Mouse (Mus musculus): Measurements from ENCODE around the gene Noxo1. TPM values are rescaled to one million over a fixed set of nuclear protein-coding genes. Genes with fewer than 3 reads are reported as not detected.

Noxo1 gene
- polyA plus RNA-seq, 1 experiment = 7.3 TPM

DNA sequence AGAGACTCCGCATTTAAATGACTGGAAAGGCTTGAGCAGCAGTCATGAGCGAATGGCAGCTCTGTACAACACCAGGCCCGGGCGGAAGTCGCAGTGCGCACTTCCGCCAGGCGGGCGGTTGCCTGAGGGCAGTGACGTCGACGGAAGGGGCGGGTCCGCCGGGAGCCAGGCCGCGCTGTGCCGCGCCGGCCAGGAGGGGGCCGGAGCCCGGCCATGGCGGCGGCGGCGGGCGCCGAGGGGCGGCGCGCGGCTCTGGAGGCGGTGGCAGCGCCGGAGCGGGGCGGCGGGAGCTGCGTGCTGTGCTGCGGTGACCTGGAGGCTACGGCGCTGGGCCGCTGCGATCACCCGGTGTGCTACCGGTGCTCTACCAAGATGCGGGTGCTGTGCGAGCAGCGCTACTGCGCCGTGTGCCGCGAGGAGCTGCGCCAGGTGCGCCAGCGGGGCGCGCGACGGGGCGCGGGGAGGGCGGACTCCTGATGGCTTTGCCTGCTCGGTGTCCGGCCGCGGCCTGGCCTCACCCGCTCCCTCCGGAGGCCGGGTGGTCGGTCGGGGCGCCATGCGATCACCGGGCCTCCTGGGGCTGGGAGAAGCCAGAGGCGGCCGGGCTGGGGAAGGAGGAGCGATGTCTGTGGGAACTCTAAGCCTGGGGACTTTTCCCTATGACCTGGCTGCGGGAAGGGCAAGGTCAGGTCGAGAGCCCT is 26.3 kb upstream of the Noxo1 start, which contains the start of gene Zfp598:
Gene Zfp598, plus strand, starts transcription at position 143 of the 701 bp plus-strand sequence.
- peak; percentile 95 to 96 for DNase-seq
- peak within 1 kb of the TSS; percentile 69 for H3K4me3 ChIP-seq (replicated peaks; ENCODE audit: insufficient read depth, low read depth, low read length)
- no peaks in the 10 kb centered on the region for H3K27me3 ChIP-seq (ENCODE audit: control insufficient read depth, insufficient read depth, low read length)
- TF ChIP-seq POLR2A (IDR thresholded peaks at IDR 0.05; ENCODE audit: borderline replicate concordance, insufficient read depth, low read length) = peak; percentile 92
- no peak for TF ChIP-seq CTCF (IDR thresholded peaks at IDR 0.05; ENCODE audit: borderline replicate concordance, insufficient read depth, low read depth, low read length)
- peak within 1 kb of the TSS; percentile 64 for H3K27ac ChIP-seq (ENCODE audit: insufficient read depth, low read length)
- WGBS = under 1% methylated on average over 80 of the region's 80 CpGs
- peaks cover 24% of the 10 kb centered on the region for H3K4me1 ChIP-seq (ENCODE audit: control insufficient read depth, insufficient read depth, low read length)

DNA sequence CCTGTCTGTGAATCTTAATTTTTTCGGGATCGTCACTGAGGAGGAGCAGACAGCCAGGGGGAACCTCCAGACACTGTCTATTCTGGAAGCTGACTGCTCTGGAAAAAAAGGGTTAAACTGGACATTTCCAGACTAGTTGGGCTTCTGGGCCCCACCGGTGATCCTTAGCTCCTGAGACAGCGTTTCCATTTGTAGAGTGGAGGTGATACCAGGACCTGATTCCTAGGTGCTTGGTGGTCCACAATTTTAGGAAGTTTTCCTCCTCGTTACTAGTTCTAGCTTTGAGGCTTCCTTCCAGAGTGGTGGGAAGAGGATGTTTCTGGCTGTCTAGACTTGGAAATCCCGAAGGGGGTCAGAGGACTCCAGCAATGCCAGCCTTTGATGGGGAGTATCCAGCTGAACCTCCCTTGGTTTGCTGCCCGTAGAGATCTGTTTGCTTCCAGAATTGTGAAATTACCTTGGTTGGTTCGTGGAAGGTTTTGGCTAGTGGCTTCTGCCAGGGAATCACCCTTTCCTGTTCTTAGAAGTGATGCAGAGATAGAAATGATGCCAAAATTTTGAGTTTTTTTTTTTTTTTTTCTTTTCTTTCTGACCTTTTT is 25.7 kb upstream of the Noxo1 start:
- DNase-seq = no peak
- H3K27me3 ChIP-seq (ENCODE audit: control insufficient read depth, insufficient read depth, low read length) = no peaks in the 10 kb centered on the region
- TF ChIP-seq POLR2A (IDR thresholded peaks at IDR 0.05; ENCODE audit: borderline replicate concordance, insufficient read depth, low read length) (no peak), CTCF (IDR thresholded peaks at IDR 0.05; ENCODE audit: borderline replicate concordance, insufficient read depth, low read depth, low read length) (no peak)
- peak overlapping the region; percentile 64 for H3K27ac ChIP-seq (ENCODE audit: insufficient read depth, low read length)
- H3K4me1 ChIP-seq (ENCODE audit: control insufficient read depth, insufficient read depth, low read length) = peaks cover 24% of the 10 kb centered on the region
- H3K4me3 ChIP-seq (replicated peaks; ENCODE audit: insufficient read depth, low read depth, low read length) = peak overlapping the region; percentile 69
- WGBS = under 1% methylated on average over 8 of the region's 8 CpGs

DNA sequence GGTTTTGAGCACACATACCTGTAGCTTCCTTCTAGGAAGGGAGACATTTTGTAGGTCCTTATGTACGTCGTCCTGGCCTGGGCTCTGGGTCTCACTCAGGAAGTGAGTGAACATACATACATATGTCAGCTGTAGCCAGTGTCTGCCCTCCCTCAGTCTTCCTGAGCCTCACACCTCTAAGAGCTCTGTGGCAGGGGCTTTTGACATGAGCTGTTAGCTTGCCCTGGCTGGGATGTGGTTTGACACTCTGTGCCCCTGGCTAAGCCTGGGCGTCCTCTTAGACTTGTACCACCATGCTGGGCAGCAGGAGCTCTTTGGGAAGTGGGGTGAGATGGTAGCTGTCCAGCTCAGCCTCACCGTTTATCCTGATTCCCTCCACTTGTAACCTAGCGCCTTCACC is 24.7 kb upstream of the Noxo1 start:
- H3K4me1 ChIP-seq (ENCODE audit: control insufficient read depth, insufficient read depth, low read length) = peaks cover 31% of the 10 kb centered on the region
- DNase-seq = no peak
- H3K27ac ChIP-seq (ENCODE audit: insufficient read depth, low read length) = no peak overlapping the region
- TF ChIP-seq POLR2A (IDR thresholded peaks at IDR 0.05; ENCODE audit: borderline replicate concordance, insufficient read depth, low read length) = no peak
- TF ChIP-seq CTCF (IDR thresholded peaks at IDR 0.05; ENCODE audit: borderline replicate concordance, insufficient read depth, low read depth, low read length) = no peak
- 39% methylated on average over 5 of the region's 5 CpGs for WGBS
- no peak overlapping the region for H3K4me3 ChIP-seq (replicated peaks; ENCODE audit: insufficient read depth, low read depth, low read length)
- no peaks in the 10 kb centered on the region for H3K27me3 ChIP-seq (ENCODE audit: control insufficient read depth, insufficient read depth, low read length)

DNA sequence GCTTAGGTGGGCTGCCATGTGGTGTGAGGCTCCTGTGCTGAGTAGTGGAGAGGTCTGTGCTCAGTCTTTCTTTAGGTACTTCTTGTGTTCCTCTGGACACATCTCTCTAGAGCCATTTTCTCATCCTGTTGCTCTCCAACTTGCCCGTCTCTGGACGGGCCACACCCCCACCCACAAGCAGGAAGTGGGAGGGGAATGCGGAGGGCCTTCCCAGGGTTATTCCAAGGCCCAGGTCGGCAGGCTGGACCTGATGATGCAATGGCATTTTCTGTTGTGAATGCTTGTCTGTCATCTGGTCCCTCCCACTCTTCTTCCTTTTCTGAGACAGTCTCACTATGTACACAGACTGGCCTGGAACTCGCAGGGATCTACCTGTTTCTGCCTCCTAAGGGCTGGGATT is 23.9 kb upstream of the Noxo1 start:
- DNase-seq = no peak
- H3K4me1 ChIP-seq (ENCODE audit: control insufficient read depth, insufficient read depth, low read length) = peaks cover 31% of the 10 kb centered on the region
- 29% methylated on average over 5 of the region's 5 CpGs for WGBS
- no peak for TF ChIP-seq CTCF (IDR thresholded peaks at IDR 0.05; ENCODE audit: borderline replicate concordance, insufficient read depth, low read depth, low read length)
- TF ChIP-seq POLR2A (IDR thresholded peaks at IDR 0.05; ENCODE audit: borderline replicate concordance, insufficient read depth, low read length) = no peak
- H3K27ac ChIP-seq (ENCODE audit: insufficient read depth, low read length) = no peak overlapping the region
- H3K27me3 ChIP-seq (ENCODE audit: control insufficient read depth, insufficient read depth, low read length) = no peaks in the 10 kb centered on the region
- H3K4me3 ChIP-seq (replicated peaks; ENCODE audit: insufficient read depth, low read depth, low read length) = no peak overlapping the region

DNA sequence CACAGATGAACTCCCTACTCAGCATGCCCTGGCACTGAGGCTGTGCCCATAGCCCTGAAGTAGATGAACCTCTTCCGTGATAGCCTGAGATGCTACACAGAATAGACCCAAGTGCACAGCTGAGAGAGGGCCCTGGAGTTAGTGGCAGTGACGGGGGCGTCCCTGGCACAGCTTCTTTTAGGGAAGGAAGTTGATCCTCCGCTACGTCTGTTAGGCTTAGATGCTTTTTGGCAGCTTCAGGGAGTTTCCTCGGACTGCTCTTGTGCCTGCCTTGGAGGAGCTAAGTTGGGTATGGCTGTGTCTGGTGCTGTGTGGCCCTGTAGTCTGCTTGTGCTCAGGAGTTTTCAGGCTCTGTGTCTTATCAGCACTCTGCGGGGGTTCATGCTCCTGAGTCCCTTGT is 21.8 kb upstream of the Noxo1 start:
- no peaks in the 10 kb centered on the region for H3K27me3 ChIP-seq (ENCODE audit: control insufficient read depth, insufficient read depth, low read length)
- TF ChIP-seq POLR2A (IDR thresholded peaks at IDR 0.05; ENCODE audit: borderline replicate concordance, insufficient read depth, low read length) (no peak), CTCF (IDR thresholded peaks at IDR 0.05; ENCODE audit: borderline replicate concordance, insufficient read depth, low read depth, low read length) (no peak)
- H3K4me3 ChIP-seq (replicated peaks; ENCODE audit: insufficient read depth, low read depth, low read length) = no peak overlapping the region
- DNase-seq = no peak
- H3K27ac ChIP-seq (ENCODE audit: insufficient read depth, low read length) = no peak overlapping the region
- 24% methylated on average over 7 of the region's 7 CpGs for WGBS
- peaks cover 31% of the 10 kb centered on the region for H3K4me1 ChIP-seq (ENCODE audit: control insufficient read depth, insufficient read depth, low read length)

DNA sequence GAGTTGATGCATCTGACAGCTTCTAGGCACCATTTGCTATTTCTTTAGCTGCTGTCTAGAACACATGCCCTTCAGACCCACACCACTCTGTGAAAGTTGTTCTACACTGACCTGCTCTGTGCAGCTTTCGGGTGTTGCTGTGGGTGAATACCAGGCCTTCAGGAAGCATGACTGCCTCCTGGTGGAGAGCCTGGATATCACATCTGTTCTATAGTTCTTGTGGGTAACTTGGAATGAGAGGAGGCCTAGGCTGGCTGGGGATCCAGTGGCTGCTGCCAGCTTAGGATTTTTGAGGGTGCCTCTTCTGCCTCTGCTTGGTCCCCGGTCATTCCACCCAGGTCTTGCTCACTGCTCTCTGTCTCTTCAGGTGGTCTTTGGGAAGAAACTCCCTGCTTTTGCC is 19.8 kb upstream of the Noxo1 start:
- Histone ChIP-seq H3K27ac (ENCODE audit: insufficient read depth, low read length) (no peak overlapping the region), H3K4me1 (ENCODE audit: control insufficient read depth, insufficient read depth, low read length) (peaks cover 29% of the 10 kb centered on the region), H3K4me3 (replicated peaks; ENCODE audit: insufficient read depth, low read depth, low read length) (no peak overlapping the region), H3K27me3 (ENCODE audit: control insufficient read depth, insufficient read depth, low read length) (no peaks in the 10 kb centered on the region)
- DNase-seq = peak; percentile 58 to 65
- 45% methylated on average over 2 of the region's 2 CpGs for WGBS
- TF ChIP-seq POLR2A (IDR thresholded peaks at IDR 0.05; ENCODE audit: borderline replicate concordance, insufficient read depth, low read length) (no peak), CTCF (IDR thresholded peaks at IDR 0.05; ENCODE audit: borderline replicate concordance, insufficient read depth, low read depth, low read length) (peak; percentile 64; the same call in 1 of the 2 replicates)

DNA sequence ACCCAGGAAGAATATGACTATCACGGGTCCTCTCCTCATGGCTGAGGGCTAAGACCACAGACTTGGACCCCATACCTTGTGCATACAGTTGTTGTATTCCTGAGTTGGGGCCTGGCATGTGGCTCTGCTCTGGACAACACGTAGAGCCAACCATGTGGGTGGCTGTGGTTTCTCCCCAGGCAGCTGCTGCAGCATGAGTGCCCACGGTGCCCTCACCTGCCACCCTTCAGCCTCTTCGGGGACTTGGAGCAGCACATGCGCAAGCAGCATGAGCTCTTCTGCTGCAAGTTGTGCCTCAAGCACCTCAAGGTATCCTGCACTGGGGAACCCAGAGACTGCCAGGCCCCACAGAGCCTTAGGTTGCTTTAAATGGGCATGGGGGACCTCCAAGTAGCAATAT is 19.2 kb upstream of the Noxo1 start:
- Histone ChIP-seq H3K27me3 (ENCODE audit: control insufficient read depth, insufficient read depth, low read length) (no peaks in the 10 kb centered on the region), H3K4me1 (ENCODE audit: control insufficient read depth, insufficient read depth, low read length) (peaks cover 26% of the 10 kb centered on the region), H3K4me3 (replicated peaks; ENCODE audit: insufficient read depth, low read depth, low read length) (no peak overlapping the region), H3K27ac (ENCODE audit: insufficient read depth, low read length) (no peak overlapping the region)
- TF ChIP-seq POLR2A (IDR thresholded peaks at IDR 0.05; ENCODE audit: borderline replicate concordance, insufficient read depth, low read length) = no peak
- TF ChIP-seq CTCF (IDR thresholded peaks at IDR 0.05; ENCODE audit: borderline replicate concordance, insufficient read depth, low read depth, low read length) = no peak
- WGBS = 89% methylated on average over 5 of the region's 5 CpGs
- DNase-seq = no peak
